Mouse (Mus musculus) spleen, postnatal 14 days (tissue): ENCODE data around the gene Ppp2r3c.
"Not testable (repeated sequence)": the region's sequence is repeated elsewhere in the genome, so short reads cannot be mapped to it uniquely, and the experiment has no call there.

Experiments used
- DNase-seq, 2 experiments: peaks; one replicate each; pipeline ENCODE4 v3.0.0; 2021 to 2022; ENCODE audit warnings: low spot score in 2 of 2

Ppp2r3c gene

DNA sequence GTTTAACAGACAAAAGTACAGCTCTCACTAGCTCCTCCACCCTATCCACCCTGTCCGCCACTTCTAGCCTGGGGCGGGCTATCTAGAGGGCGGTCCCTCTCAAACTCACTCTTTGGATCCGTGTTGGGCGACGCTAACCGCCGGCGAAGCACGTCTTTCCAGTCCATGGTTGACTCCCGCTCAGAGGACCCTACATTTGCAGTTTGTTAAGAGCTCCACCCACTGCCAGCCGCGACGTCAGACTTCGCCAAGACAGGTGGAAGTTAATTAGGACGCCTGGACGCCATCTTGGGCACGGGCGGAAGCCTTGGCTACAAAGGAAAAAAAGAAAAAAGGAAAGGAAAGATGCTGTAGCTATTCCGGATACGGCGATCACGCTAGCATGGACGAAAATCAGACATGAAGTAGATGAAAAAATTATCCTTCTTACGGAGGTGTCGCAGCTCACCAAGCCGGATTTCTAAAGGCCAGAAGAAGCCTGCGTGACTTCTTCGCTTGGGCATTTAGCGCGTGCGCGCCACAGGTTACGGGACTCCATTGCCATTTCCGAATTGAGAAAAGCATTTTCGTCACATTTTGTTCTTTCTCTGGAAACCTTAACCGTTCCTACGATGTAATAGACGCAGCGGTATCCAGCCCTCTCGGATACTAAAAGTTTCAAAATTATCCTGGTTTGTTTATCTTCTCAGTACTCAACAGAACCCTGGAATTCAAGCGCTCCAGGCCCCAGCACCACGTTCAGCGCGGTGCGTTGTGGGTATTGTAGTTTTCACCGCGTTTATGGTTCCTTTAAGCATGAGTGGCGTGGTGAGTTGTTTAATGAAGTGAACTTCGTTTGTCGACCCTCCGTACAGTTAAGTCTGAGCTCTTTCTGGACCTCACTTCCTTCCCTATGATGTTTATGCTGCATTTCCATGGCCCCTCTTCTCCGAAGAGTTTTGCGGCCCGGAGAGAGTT, at the start of gene Ppp2r3c:
Gene Ppp2r3c, minus strand, starts transcription at position 514 of the 957 bp plus-strand sequence.
- peak; percentile 76 to 83 for DNase-seq

DNA sequence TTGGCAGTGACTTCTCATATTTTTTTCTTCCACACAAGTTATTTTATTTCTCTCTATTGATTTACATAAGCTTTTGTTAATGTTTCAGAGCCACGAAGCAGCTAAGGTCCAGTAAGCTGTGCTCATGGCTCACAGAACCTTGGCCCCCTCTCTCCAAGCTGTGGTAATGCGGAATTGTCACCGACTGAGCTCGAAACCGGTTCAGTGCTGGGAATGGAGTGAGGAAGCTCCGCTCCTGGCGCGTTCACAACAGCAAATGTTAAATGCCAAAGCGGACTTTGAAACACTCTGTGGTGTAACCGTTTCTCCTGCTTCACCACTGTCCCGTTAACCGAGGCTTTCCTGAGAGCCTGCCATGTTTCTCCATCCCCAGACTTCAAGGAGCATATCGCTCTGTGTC, 41.8 kb upstream of the Ppp2r3c start:
- DNase-seq = no peak

DNA sequence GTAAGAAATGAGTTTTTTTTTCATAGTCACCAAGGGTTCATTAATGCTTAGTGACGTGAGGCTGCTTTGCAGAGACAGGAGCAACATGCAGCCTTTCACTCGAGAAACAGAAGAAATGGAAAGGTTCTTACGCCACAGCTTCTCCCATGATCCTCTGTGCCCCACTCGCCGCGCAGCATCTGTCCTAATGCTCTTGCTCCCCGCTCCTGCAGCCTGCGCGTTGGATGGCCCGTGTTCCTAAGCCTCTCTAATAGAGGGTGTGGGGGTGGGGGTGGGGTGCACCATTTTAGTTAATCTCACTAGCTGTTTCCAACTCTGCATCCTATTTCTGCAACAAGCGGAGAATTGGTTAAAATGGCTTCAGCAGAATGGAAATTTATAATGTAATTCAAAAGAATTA, 41.2 kb upstream of the Ppp2r3c start:
- no peak for DNase-seq

DNA sequence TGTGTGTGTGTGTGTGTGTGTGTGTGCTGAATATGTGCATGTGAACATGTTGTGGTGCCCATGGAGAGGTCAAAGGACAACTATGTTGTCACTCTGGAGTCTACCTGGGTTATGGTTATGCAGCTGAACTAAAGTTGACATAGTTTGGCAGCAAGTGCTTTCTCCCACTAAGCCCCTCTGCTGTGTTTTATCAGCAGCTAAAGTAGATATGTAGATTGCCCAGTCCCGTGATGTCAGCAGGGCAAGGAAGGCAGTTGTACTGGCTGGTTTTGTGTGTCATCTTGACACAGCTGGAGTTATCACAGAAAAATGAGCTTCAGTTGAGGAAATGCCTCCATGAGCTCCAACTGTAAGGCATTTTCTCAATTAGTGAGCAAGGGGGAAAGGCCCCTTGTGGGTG, 40.2 kb upstream of the Ppp2r3c start:
- DNase-seq = not testable (repeated sequence)

DNA sequence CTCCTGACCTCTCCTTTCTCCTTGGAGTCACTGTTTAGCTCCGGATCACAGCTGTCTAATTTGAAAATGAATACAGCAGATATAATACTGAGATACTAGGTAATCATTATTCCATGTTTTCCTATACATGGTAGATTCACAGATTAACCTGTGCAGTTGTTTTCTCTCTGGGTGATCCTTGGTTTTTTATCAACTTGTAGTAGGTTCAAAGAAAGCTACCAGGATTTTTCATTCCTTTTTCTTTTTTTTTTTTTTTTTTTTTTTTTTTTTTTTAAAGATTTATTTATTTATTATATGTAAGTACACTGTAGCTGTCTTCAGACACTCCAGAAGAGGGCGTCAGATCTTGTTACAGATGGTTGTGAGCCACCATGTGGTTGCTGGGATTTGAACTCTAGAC, 35.7 kb upstream of the Ppp2r3c start:
- DNase-seq = not testable (repeated sequence)

DNA sequence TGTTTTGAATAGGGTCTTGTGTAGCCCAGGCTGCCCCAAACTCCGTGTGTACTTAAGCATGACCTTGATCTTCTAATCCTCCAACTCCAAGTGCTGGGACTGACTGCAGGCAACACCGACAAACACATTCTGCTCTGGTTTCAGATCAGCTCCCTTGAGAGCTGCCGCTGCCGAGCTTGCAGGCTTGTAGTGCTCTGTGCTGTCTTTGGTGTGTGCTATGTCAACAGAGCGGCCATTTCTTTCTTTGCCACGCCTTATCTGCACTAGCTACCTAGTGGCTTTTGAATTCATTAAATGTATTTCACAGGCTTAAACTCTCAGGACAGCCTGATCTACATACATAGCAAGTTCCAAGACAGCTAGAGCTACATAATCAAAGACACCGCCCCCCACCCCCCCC, 30.9 kb upstream of the Ppp2r3c start:
- no peak for DNase-seq

DNA sequence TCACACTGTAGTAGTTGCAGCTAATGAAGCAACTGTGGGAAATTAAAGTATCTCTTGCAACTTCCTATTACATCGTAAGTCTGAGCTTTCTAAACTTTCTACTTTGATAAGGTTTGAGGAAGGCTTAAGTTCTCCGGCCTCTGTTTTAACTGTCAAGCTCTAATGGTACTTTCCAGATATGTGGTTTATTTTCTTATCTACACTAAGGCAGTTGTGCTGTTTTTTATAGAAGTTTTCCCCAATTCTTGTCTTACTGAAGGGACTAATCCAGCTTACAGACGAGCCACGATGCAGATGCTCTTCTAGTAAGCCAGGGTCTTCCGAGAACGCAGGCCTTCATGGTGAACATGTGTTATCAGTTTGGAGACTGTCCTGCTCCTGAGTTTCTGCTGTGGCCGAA, 26.6 kb upstream of the Ppp2r3c start:
- DNase-seq = no peak

DNA sequence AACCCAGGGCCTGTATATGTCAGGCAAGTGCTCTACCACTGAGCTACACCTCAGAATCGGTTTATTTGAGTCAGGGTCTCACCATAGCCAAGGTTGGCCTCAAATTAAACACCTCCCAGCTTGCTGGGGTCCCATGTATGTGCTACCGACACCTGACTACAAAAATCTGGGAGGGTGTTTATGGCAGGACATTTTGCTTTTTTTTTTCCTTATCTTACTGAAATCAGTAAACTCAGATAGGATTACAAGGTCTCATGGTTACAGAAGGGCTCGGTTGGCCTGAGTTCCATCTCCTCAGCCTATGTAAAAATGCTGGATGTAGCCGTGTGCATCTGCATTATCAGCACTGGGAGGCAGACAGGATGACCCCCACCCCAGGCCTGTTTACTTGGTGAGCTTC, 26.0 kb upstream of the Ppp2r3c start:
- no peak for DNase-seq

DNA sequence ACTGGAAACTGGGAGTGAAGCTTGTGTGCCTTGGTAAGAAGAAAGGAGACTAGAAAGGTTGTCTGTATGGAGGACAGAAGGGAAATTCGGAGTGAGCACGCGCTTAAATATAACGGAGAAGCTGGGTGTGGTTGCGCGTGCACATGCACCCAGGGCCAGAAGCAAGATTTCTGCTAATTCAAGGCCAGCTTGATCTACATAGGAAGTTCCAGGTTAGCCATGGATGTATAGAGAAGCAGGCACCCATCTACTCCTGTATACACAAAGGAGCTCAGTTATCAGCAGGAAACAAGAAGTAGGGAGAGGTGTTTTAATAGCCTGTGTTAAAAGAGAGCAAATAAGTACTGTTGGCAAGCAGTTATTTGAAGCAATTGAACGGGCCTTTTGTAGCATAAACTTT, 22.9 kb upstream of the Ppp2r3c start:
- DNase-seq = no peak

DNA sequence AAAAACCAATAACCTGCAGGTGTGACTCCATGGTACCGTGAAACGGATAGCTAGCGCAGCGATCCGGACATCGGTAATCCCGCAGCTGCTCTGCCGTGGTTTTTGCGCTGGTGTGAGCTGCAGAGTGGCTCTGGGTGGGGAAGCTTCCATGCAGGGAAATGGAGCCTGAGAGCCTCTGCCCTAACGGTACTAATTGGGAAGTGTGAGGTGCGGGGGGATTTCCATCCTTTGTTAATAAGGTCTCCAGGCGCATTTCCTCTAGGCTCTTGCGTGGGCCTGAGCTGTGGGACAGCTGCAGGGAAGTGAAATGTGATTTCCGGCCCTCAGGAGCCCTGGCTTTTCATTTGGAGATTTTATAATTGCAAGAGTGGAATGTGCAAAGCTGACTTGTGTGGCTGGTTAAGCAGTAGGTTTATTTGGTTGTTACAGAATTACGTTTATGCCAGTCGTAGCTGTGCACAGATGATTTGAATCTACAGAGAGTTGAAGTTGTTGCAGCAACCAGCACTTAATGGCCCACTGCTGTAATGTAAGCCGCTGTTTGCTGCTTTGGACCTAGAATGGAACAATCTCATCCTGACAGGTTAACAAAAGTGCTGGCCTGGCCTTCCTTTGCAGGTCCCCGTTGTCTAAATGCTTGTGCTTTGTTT, 19.0 kb upstream of the Ppp2r3c start:
- no peak for DNase-seq

DNA sequence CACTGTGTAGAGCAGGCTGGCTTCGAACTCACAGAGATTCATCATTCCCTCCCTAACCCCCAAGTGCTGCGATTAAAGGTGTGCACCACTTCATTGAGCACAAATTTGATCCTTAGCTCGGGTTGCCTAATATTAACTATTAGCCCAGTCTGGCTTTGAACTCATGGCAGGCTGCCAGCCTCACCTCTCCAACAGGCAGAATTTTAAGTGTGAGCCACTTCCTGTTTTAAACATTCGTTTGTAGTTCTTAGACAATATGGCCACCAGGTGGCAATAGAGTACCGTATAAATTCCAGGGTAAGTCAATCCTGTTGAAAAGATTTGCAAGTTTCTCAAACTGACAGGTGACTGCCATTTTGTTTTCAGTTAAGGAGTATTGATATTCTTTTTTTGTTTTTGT, 12.4 kb upstream of the Ppp2r3c start:
- DNase-seq = peak in 1 of 2 experiments; percentile 73

DNA sequence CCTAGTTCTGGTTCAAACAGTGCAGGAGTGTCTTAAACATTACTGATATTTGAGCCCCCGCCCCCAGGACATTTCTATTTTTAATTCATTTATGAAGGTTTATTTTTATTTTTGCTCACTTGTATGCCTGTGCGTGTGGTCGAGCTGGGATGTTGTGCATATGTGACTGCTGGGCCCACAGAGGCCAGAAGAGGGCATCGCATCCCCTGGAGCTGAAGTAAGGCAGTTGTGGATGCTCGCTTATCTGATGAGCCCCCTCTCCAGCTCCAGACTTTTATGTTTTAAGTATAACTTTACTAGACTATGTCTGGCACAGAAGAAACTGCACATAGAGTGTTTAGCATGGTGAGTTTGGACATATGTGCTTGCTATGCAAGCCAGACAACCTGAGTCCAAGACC, 11.1 kb upstream of the Ppp2r3c start:
- no peak for DNase-seq

DNA sequence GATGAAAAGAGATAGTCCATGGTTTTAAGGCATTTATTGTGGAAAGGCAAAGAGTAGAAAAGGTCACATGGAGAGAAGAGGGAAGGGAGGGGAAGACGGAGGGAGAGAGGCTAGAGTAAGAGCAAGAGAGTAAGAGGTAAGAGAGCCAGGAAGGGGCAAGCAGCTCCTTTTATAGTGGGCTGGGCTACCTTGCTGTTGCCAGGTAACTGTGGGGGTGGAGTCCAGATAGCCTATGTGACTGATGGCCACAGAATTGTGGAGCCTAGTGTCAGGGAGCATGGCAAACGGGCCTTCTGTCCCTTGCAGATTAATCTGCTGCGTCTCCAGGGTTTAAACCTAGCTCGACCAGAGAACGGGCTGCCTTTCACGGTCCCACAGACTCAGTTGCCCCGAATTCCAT, 9.0 kb upstream of the Ppp2r3c start:
- no peak for DNase-seq

DNA sequence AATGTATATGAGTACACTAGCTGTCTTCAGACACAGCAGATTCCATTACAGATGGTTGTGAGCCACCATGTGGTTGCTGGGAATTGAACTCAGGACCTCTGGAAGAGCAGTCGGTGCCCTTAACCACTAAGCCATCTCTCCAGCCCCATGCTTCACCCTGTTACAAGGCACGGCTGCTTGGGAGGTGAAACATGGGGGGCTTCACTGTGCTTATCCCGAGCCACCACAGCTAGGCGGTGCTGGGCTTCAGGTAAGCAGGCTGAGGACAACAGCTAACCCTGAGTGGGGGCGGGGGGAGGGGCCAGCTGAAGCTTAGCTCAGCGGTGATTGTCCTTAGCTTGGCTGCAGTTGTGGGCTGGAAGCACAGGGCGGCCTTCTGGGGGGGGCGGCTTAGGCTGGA, 6.7 kb upstream of the Ppp2r3c start:
- DNase-seq = no peak

DNA sequence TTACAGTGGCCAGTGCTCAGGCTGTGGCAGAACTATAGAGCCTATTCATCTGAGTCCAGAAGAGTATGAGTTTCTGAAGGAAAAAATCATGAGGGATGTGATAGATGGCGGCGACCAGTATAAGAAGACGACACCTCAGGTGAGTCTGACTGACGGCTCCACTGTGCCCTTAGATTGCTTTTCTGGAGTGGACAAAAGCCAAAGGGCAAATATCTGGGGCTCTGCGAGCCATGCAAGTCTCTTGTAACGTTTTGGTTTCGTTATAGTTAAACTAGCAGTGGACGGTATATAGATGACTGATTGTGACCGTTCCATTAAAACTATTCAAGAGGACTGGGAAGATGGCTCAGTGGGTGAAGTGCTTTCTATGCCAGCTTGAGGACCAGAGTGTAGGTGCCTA, 5.9 kb upstream of the Ppp2r3c start:
- no peak for DNase-seq

DNA sequence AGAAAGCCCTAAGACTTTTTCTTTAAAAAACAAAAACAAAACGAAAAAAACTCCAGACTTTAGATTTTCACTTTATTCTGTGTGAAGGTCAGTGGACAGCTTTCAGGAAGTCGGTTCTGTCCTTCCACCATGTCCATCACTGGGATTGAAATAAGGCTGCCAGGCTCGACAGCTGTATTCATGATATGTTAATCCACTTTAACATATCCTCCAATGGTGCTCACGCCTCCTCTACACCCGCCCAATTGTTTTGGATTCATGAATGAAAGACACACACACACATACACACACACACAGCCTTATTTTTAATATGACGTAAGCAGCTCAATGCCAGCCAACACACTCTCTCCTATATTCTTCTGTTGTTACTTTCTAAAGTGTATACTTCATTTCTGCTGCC, 4.8 kb upstream of the Ppp2r3c start:
- DNase-seq = no peak

DNA sequence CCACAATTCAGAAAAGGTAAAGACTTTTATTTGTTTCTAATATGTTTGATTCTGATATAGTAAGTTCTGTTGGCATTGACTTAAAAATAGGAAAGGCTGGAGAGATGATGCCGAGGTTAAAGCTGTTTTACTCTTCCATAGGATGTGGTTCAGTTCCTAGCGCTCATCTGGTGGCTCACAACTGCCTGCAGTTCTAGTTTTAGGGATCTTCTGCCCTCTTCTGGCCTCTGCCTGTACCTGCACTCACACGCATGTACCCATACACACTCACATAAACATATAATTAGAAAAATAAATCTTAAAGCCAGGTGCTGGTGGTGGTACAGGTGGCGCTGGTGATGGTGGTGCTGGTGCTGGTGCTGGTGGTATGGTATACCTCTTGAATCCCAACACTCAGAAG, 3.6 kb upstream of the Ppp2r3c start:
- DNase-seq = no peak

DNA sequence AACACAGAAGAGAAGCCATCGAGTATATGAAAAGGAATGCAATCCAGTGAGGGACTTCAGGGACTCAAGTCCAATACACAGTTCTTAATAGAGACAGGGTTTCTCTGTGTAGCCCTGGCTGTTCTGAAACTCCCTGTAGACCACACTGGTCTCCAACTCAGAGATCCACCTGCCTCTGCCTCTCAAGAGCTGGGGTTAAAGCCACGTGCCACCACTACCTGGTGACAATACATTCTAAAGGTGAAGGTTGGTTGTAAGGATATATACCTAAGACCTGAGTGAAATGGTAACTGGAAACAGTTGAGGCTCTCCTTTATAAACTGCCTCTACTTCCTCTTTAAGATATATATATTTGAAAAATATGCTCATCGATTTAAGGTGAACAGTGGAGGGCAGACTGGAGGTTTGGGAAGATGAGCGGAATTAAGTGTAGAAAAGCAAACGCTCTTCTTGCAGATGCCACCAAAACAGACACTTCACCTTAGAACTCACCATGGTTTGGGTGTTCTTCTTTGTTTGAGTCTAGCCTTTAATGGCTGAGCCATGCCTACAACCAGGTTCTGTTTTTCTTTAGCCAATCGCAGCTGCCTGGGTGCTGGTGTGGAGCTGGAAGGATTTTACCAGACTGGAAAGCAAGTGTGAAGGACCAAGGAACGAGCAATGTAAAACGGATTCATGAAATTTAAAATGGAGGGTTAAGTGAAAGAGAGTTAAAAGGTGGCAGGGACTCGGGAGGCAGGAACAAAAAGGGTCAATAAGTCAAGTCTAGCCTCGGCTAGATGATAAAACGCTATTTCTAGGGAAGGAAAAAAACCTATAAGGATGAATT, 1.1 kb downstream of the Ppp2r3c start:
- DNase-seq = no peak

DNA sequence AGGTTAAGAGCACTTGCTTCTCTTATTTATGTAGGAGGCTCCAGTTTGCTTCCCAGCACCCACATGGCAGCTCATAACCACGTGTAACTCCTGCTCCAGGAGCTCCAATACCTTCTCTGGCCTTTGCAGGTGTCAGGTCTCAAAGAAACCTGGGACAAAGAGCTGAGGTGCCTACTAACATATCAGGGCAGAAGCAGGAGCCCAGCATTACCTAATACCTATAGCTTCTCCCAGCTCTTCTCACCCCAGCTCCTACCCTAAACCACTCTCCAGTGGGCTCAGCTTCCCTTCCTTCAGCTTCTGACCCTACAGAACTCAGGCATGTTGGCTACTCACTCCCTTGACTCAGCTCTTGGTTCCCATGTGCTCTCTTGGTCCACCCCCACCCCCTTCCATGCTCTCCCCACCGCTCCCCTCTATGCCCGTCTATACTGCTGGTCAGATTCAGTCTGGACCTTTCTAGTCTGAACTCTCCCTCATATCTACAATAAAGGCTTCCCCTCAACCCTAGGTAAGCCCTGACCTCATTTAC, 1.9 kb downstream of the Ppp2r3c start:
- DNase-seq = no peak

DNA sequence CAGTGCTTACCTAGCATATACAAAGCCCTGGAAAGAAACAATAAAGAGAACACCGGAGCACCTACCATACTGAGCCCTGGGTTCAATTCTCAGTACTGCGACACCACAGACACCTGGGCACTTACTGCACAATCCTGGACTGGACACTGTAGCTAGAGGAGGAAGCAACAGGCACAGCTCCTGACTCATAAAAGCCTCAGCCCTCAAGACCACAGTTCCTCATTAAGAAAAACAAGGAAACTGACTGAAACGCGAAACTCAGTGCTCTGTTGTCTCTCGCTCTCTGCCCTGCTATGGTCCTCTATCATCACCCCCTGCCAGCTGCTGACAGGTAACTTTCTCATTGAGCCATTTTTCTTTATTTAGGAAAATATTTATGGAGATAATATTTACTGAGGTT, 3.5 kb downstream of the Ppp2r3c start, which contains the start of gene 1110008L16Rik:
Gene 1110008L16Rik, plus strand, starts transcription at position 242 of the 400 bp plus-strand sequence.
- DNase-seq = no peak

DNA sequence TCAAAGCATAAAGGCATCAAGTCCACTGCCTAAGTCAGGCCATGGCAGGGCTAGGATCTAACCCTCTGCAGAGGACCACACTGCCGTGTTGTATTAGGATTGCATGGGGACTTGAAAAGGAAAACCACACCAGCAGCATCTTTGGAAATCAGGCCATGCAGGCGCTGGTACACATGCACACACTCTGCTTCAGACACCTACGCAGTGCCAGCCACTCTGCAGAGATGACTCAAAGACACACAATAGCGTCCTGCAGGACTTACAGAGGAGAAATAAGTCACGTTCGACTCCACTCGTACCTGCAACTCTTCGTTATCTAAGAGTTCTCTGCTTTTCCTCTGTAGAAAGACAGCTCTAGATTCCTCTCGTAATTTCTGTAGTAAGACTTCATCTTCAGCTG, 4.7 kb downstream of the Ppp2r3c start:
- no peak for DNase-seq

DNA sequence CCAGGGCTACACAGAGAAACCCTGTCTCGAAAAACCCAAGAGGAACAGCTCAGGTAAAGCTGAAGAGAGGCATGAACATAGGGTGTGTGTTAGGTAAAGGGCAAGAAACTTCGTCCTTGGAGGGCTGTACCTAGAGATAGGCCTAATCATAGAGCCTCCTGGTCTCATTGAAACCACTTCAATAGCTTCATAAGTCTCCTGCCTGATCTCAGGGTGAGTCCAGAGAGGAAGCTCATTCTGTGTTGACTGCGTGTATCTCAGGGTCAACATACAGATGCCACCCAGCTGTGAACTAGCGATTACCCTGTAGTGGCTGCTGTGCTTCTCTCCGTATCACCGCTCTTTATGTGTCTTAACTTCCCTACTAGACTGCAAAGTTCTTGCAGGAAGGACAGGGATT, 25.2 kb downstream of the Ppp2r3c start:
- not testable (repeated sequence) for DNase-seq
